ENCODE assay signal across 19 mouse cellular contexts in the genomic region with DNA sequence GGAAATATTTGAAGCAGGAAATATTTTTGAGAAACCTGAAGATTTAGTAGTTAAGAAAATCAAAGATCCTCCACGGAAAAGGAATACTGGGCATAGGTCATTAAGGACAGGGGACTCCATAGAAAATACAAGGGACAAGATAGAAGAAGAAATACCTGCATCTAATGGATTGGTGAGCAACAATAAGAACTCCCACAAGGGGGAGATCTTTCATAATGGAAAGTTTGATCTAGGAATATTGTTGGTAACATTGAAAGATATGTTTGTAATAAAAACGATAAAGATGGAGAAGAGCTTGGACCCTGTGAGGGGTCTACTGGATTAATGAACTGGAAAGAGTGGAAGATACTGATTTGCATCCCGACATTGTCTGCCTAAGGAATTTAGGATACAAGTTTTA. TPM values are rescaled to one million over a fixed set of nuclear protein-coding genes. Genes with fewer than 3 reads are reported as not detected.
DNase-seq lines count a peak whose midpoint lies in the region; ATAC-seq and TF ChIP-seq lines count a peak whose summit lies in the region.
"Had no signal": no experiment of that assay in that cellular context is flagged by ENCODE, and none has a peak within 500 bp of the region (broad histone marks: within the 10 kb centered on the region; RNA-seq: fewer than 3 reads in every experiment).

No protein-coding gene starts in this region.

- no peak overlapping the region for H3K4me3 ChIP-seq in hindbrain, embryonic 11.5 days (ENCODE audit: low read depth, low read length)
- H3K4me3 ChIP-seq in hindbrain, embryonic 13.5 days = no peak overlapping the region
- no peak overlapping the region for H3K4me3 ChIP-seq in E14TG2a.4 (replicated peaks; ENCODE audit: low read length)
- H3K4me3 ChIP-seq: gastrocnemius, adult 2 months; heart, embryonic 12.5 days; lung, embryonic 15.5 days had no signal

- no peaks in the 10 kb centered on the region for H3K27me3 ChIP-seq in hindbrain, embryonic 11.5 days (ENCODE audit: control insufficient read depth, insufficient read depth, low read length)
- H3K27me3 ChIP-seq in hindbrain, embryonic 13.5 days = no peaks in the 10 kb centered on the region
- no peaks in the 10 kb centered on the region for H3K27me3 ChIP-seq in E14TG2a.4 (ENCODE audit: insufficient read depth, low read length)
- H3K27me3 ChIP-seq: heart, embryonic 12.5 days; lung, embryonic 15.5 days had no signal

- WGBS in hindbrain, embryonic 11.5 days = 61% methylated on average over 3 of the region's 3 CpGs
- 57% methylated on average over 3 of the region's 3 CpGs for WGBS in hindbrain, embryonic 13.5 days

- no peaks in the 10 kb centered on the region for H3K9me3 ChIP-seq in hindbrain, embryonic 11.5 days (ENCODE audit: control insufficient read depth, low read length)
- H3K9me3 ChIP-seq in hindbrain, embryonic 13.5 days = no peaks in the 10 kb centered on the region
- H3K9me3 ChIP-seq in E14TG2a.4 (ENCODE audit: low read length) = peaks cover 27% of the 10 kb centered on the region
- H3K9me3 ChIP-seq: lung, embryonic 15.5 days had no signal

- DNase-seq in hindbrain, embryonic 11.5 days (ENCODE audit: low spot score) = peak; percentile 5
- peak; percentile 32 to 43 for DNase-seq in left cerebral cortex, postnatal 14 days (ENCODE audit: low spot score in 2 of 2)
- no peak for DNase-seq in left cerebral cortex, postnatal 36 days (ENCODE audit: low spot score in 2 of 2)
- peak; percentile 17 for DNase-seq in brain, embryonic 14.5 days (ENCODE audit: low read depth)
- DNase-seq: adrenal gland, postnatal 10 days; cerebellum, postnatal 25 days; gastrocnemius, adult 2 months; right cerebral cortex, postnatal 25 days; thymus, postnatal 36 days had no signal

- no peak overlapping the region for H3K4me2 ChIP-seq in hindbrain, embryonic 11.5 days (replicated peaks; ENCODE audit: low read depth, low read length)
- no peak overlapping the region for H3K4me2 ChIP-seq in hindbrain, embryonic 13.5 days
- H3K4me2 ChIP-seq: heart, embryonic 12.5 days; lung, embryonic 15.5 days; midbrain, embryonic 11.5 days had no signal

- TF ChIP-seq POLR2A in brain, embryonic 14.5 days (IDR thresholded peaks at IDR 0.05; ENCODE audit: borderline replicate concordance, extremely low read depth, insufficient read depth, insufficient read length, poor library complexity, severe bottlenecking) = no peak

- intact Hi-C loops in left cerebral cortex, postnatal 14 days (cut with DNase I) = loop anchor here (5.0 to 10.0 kb wide), 2 partner anchors 256 to 548 kb away; partner anchors contain the start of gene Ugt2b5
- intact Hi-C loops in left cerebral cortex, postnatal 36 days (cut with DNase I) = loop anchor here (10.0 kb wide), 1 partner anchor 258 kb away; the partner anchor contains the start of gene Ugt2b5

- no peaks in the 10 kb centered on the region for H3K4me1 ChIP-seq in hindbrain, embryonic 11.5 days (replicated peaks; ENCODE audit: control insufficient read depth, insufficient read depth, low read length)
- no peaks in the 10 kb centered on the region for H3K4me1 ChIP-seq in hindbrain, embryonic 13.5 days (replicated peaks)
- no peaks in the 10 kb centered on the region for H3K4me1 ChIP-seq in E14TG2a.4 (replicated peaks; ENCODE audit: low read depth, low read length)
- H3K4me1 ChIP-seq: heart, embryonic 12.5 days; lung, embryonic 15.5 days had no signal

- H3K36me3 ChIP-seq in hindbrain, embryonic 11.5 days (ENCODE audit: control insufficient read depth, insufficient read depth, low read length) = no peaks in the 10 kb centered on the region
- H3K36me3 ChIP-seq in hindbrain, embryonic 13.5 days = no peaks in the 10 kb centered on the region
- no peaks in the 10 kb centered on the region for H3K36me3 ChIP-seq in E14TG2a.4 (ENCODE audit: insufficient read depth, low read length)
- H3K36me3 ChIP-seq: heart, embryonic 12.5 days; lung, embryonic 15.5 days had no signal

- ATAC-seq in hindbrain, embryonic 11.5 days (ENCODE audit: low FRiP score) = no peak
- no peak for ATAC-seq in hindbrain, embryonic 13.5 days (ENCODE audit: low FRiP score)
- ATAC-seq in monocyte, adult 5-6 weeks (replicated peaks; ENCODE audit: insufficient number of reproducible peaks, low FRiP score, low TSS enrichment, poor library complexity, severe bottlenecking) = no peak
- ATAC-seq: inflammation-experienced regulatory T-cells, adult 6 months had no signal

- no peak overlapping the region for H3K9ac ChIP-seq in hindbrain, embryonic 11.5 days (ENCODE audit: low read depth, low read length)
- H3K9ac ChIP-seq in hindbrain, embryonic 13.5 days = no peak overlapping the region
- H3K9ac ChIP-seq: heart, embryonic 12.5 days; lung, embryonic 15.5 days had no signal

- peak; percentile 30 for TF ChIP-seq CTCF in E14TG2a.4 (conservative IDR thresholded peaks at IDR 0.05; ENCODE audit: low read length)
- TF ChIP-seq CTCF in brain, embryonic 14.5 days (IDR thresholded peaks at IDR 0.05; ENCODE audit: borderline replicate concordance, extremely low read depth, insufficient read depth, insufficient read length) = no peak

- H3K27ac ChIP-seq in hindbrain, embryonic 11.5 days (ENCODE audit: low read depth, low read length) = no peak overlapping the region
- no peak overlapping the region for H3K27ac ChIP-seq in hindbrain, embryonic 13.5 days
- H3K27ac ChIP-seq: gastrocnemius, adult 2 months; lung, embryonic 15.5 days had no signal

RNA-seq across cellular contexts. Expression of gene Ugt2b34, which starts 20.1 kb away (rescaled TPM):
- polyA plus RNA-seq in hindbrain, embryonic 11.5 days (2014; fragmentation: Nextera tagmentation; extraction: Ambion mirVana) = 0.04 TPM in 1 of 2 replicates, not detected in the other
- 0.08 TPM in 1 of 2 replicates, not detected in the other for polyA plus RNA-seq in hindbrain, embryonic 13.5 days (2015; fragmentation: Nextera tagmentation; extraction: Ambion mirVana)
- total RNA-seq in left cerebral cortex, postnatal 14 days (2021) = not detected
- total RNA-seq in left cerebral cortex, postnatal 36 days (2021) = not detected
- 0.03 TPM in 1 of 2 replicates, not detected in the other for polyA plus RNA-seq in brain, embryonic 14.5 days (2012; rRNA removed)
- total RNA-seq in monocyte, adult 5-6 weeks (2017) = not detected in 3 replicates
- total RNA-seq: gastrocnemius, adult 2 months; left cerebral cortex, adult 18-20 months had no signal
- polyA plus RNA-seq: inflammation-experienced regulatory T-cells, adult 6 months; midbrain, embryonic 11.5 days; neural tube, embryonic 14.5 days had no signal

RNA-seq across cellular contexts. Expression of gene Ugt2b1, which starts 39.7 kb away (rescaled TPM):
- not detected in 2 replicates for polyA plus RNA-seq in hindbrain, embryonic 11.5 days (2014; fragmentation: Nextera tagmentation; extraction: Ambion mirVana)
- not detected in 2 replicates for polyA plus RNA-seq in hindbrain, embryonic 13.5 days (2015; fragmentation: Nextera tagmentation; extraction: Ambion mirVana)
- total RNA-seq in left cerebral cortex, postnatal 14 days (2021) = not detected
- total RNA-seq in left cerebral cortex, postnatal 36 days (2021) = not detected
- not detected in 2 replicates for polyA plus RNA-seq in brain, embryonic 14.5 days (2012; rRNA removed)
- total RNA-seq in monocyte, adult 5-6 weeks (2017) = not detected in 3 replicates
- total RNA-seq: gastrocnemius, adult 2 months; left cerebral cortex, adult 18-20 months had no signal
- polyA plus RNA-seq: heart, embryonic 12.5 days; inflammation-experienced regulatory T-cells, adult 6 months; lung, embryonic 15.5 days; midbrain, embryonic 11.5 days; neural tube, embryonic 14.5 days; stomach, embryonic 14.5 days had no signal

Comparison
In these comparisons a context has a peak if more than half of its experiments do, and no peak if none do; other contexts are left out.
1. DNase-seq: peak in hindbrain, embryonic 11.5 days (single experiment), left cerebral cortex, postnatal 14 days (2 of 2) and brain, embryonic 14.5 days (single experiment); none in left cerebral cortex, postnatal 36 days (0 of 2).